In genomic region chr10:20311918-20312735, GRCm38 (mm10) we compare ENCODE assay signal across 8 mouse cellular contexts. TPM values are rescaled to one million over a fixed set of nuclear protein-coding genes. Genes with fewer than 3 reads are reported as not detected.
DNase-seq lines count a peak whose midpoint lies in the region; ATAC-seq and TF ChIP-seq lines count a peak whose summit lies in the region.

Gene Bclaf1, plus strand, starts transcription at chr10:20312469.

- TF ChIP-seq EP300 in liver, embryonic 14.5 days (IDR thresholded peaks at IDR 0.05; ENCODE audit: low read depth) = peak; percentile 48
- TF ChIP-seq EP300 in stomach, postnatal 0 days (optimal IDR thresholded peaks at IDR 0.05) = peak; percentile 96

- H3K36me3 ChIP-seq in forebrain, embryonic 10.5 days (replicated peaks) = peaks cover 28% of the 10 kb centered on the region
- no peaks in the 10 kb centered on the region for H3K36me3 ChIP-seq in heart, embryonic 15.5 days
- peaks cover 3% of the 10 kb centered on the region for H3K36me3 ChIP-seq in liver, embryonic 14.5 days (replicated peaks; ENCODE audit: control insufficient read depth, insufficient read depth, low read depth)
- H3K36me3 ChIP-seq in neural tube, embryonic 11.5 days (ENCODE audit: control insufficient read depth, insufficient read depth, low read length) = no peaks in the 10 kb centered on the region
- no peaks in the 10 kb centered on the region for H3K36me3 ChIP-seq in stomach, postnatal 0 days (ENCODE audit: control insufficient read depth, insufficient read depth, low read length)

- no peaks in the 10 kb centered on the region for H3K27me3 ChIP-seq in forebrain, embryonic 10.5 days (ENCODE audit: poor library complexity, severe bottlenecking)
- H3K27me3 ChIP-seq in heart, embryonic 15.5 days = no peaks in the 10 kb centered on the region
- H3K27me3 ChIP-seq in liver, embryonic 14.5 days (ENCODE audit: control insufficient read depth, insufficient read depth, low read length) = no peaks in the 10 kb centered on the region
- H3K27me3 ChIP-seq in neural tube, embryonic 11.5 days (ENCODE audit: control insufficient read depth, insufficient read depth, low read length) = no peaks in the 10 kb centered on the region
- no peaks in the 10 kb centered on the region for H3K27me3 ChIP-seq in stomach, postnatal 0 days (ENCODE audit: control insufficient read depth, insufficient read depth, low read length)

- under 1% methylated on average over 84 of the region's 84 CpGs for WGBS in forebrain, embryonic 10.5 days
- WGBS in heart, embryonic 15.5 days = under 1% methylated on average over 84 of the region's 84 CpGs
- WGBS in liver, embryonic 14.5 days (ENCODE audit: insufficient replicate concordance) = under 1% methylated on average over 84 of the region's 84 CpGs
- 0% methylated on average over 83 of the region's 84 CpGs for WGBS in neural tube, embryonic 11.5 days
- under 1% methylated on average over 81 of the region's 84 CpGs for WGBS in stomach, postnatal 0 days

- H3K4me3 ChIP-seq in forebrain, embryonic 10.5 days = peak within 1 kb of the TSS; percentile 86
- peak within 1 kb of the TSS; percentile 90 for H3K4me3 ChIP-seq in heart, embryonic 15.5 days
- H3K4me3 ChIP-seq in liver, embryonic 14.5 days (ENCODE audit: insufficient read depth in 1 of 2, low read depth in 2 of 2, low read length in 2 of 2) = peak within 1 kb of the TSS; percentile 84 to 89
- peak within 1 kb of the TSS; percentile 85 for H3K4me3 ChIP-seq in neural tube, embryonic 11.5 days (ENCODE audit: low read depth, low read length)
- peak within 1 kb of the TSS; percentile 96 for H3K4me3 ChIP-seq in stomach, postnatal 0 days (ENCODE audit: low read depth, low read length)

- peak; percentile 99 to 100 for DNase-seq in CD8-positive naive resting alpha-beta T cell, adult 2 months (ENCODE audit: low read depth in 2 of 2, low spot score in 2 of 2)
- peak; percentile 99 for DNase-seq in c-Kit-positive CD71-negative TER-119-negative erythroid progenitor cells, embryonic 14.5 days (ENCODE audit: low read depth)
- DNase-seq in forebrain, embryonic 10.5 days (ENCODE audit: extremely low spot score, low spot score) = peak; percentile 100
- peak; percentile 100 for DNase-seq in kidney, postnatal 25 days
- DNase-seq in liver, embryonic 14.5 days (ENCODE audit: low read depth in 3 of 3, low spot score in 3 of 3) = peak; percentile 98 to 99 (median 99)
- peak; percentile 100 for DNase-seq in neural tube, embryonic 11.5 days (ENCODE audit: low spot score)
- peak; percentile 100 for DNase-seq in stomach, postnatal 0 days (ENCODE audit: low spot score)

- no peak for TF ChIP-seq CTCF in liver, embryonic 14.5 days (IDR thresholded peaks at IDR 0.05; ENCODE audit: low read depth)
- no peak for TF ChIP-seq CTCF in stomach, postnatal 0 days (IDR thresholded peaks at IDR 0.05; ENCODE audit: low read depth)

- H3K27ac ChIP-seq in forebrain, embryonic 10.5 days = peak within 1 kb of the TSS; percentile 99
- H3K27ac ChIP-seq in heart, embryonic 15.5 days = peak within 1 kb of the TSS; percentile 100
- H3K27ac ChIP-seq in liver, embryonic 14.5 days = peak within 1 kb of the TSS; percentile 88
- H3K27ac ChIP-seq in neural tube, embryonic 11.5 days (ENCODE audit: low read depth, low read length) = peak within 1 kb of the TSS; percentile 100
- H3K27ac ChIP-seq in stomach, postnatal 0 days (replicated peaks) = peak within 1 kb of the TSS; percentile 100

- peak; percentile 98 for ATAC-seq in heart, embryonic 15.5 days (replicated peaks; ENCODE audit: insufficient number of reproducible peaks, insufficient read depth, low FRiP score, low read depth)
- ATAC-seq in liver, embryonic 14.5 days (ENCODE audit: insufficient read depth) = peak; percentile 96
- ATAC-seq in neural tube, embryonic 11.5 days (ENCODE audit: insufficient read depth, low FRiP score, low TSS enrichment) = peak; percentile 98
- peak; percentile 99 for ATAC-seq in stomach, postnatal 0 days (ENCODE audit: low FRiP score, low TSS enrichment)

- peak within 1 kb of the TSS; percentile 93 for H3K9ac ChIP-seq in heart, embryonic 15.5 days
- peak within 1 kb of the TSS; percentile 90 for H3K9ac ChIP-seq in liver, embryonic 14.5 days (replicated peaks)
- H3K9ac ChIP-seq in neural tube, embryonic 11.5 days (ENCODE audit: low read length) = peak within 1 kb of the TSS; percentile 93
- peak within 1 kb of the TSS; percentile 98 for H3K9ac ChIP-seq in stomach, postnatal 0 days (ENCODE audit: low read length)

- H3K9me3 ChIP-seq in forebrain, embryonic 10.5 days = no peaks in the 10 kb centered on the region
- no peaks in the 10 kb centered on the region for H3K9me3 ChIP-seq in heart, embryonic 15.5 days (replicated peaks)
- no peaks in the 10 kb centered on the region for H3K9me3 ChIP-seq in liver, embryonic 14.5 days (ENCODE audit: control insufficient read depth, low read length)
- H3K9me3 ChIP-seq in neural tube, embryonic 11.5 days (ENCODE audit: control insufficient read depth, low read length) = no peaks in the 10 kb centered on the region
- H3K9me3 ChIP-seq in stomach, postnatal 0 days (ENCODE audit: control insufficient read depth, low read length) = no peaks in the 10 kb centered on the region

- peaks cover 22% of the 10 kb centered on the region for H3K4me1 ChIP-seq in forebrain, embryonic 10.5 days
- H3K4me1 ChIP-seq in heart, embryonic 15.5 days (replicated peaks) = peaks cover 21% of the 10 kb centered on the region
- peaks cover 3 to 12% of the 10 kb centered on the region in 2 experiments; a peak in 3 of 4 replicates for H3K4me1 ChIP-seq in liver, embryonic 14.5 days (replicated peaks; ENCODE audit: control insufficient read depth in 2 of 2, insufficient read depth in 2 of 2, low read length in 1 of 2)
- peaks cover 12% of the 10 kb centered on the region for H3K4me1 ChIP-seq in neural tube, embryonic 11.5 days (ENCODE audit: control insufficient read depth, insufficient read depth, low read length)
- 0 out of 2 replicates have a peak, but pooled peaks cover 3% of the 10 kb centered on the region for H3K4me1 ChIP-seq in stomach, postnatal 0 days (replicated peaks; ENCODE audit: control insufficient read depth, insufficient read depth)

- H3K4me2 ChIP-seq in heart, embryonic 15.5 days = peak within 1 kb of the TSS; percentile 71
- H3K4me2 ChIP-seq in liver, embryonic 14.5 days (ENCODE audit: low read depth) = peak within 1 kb of the TSS; percentile 96
- H3K4me2 ChIP-seq in neural tube, embryonic 11.5 days (ENCODE audit: low read depth) = peak within 1 kb of the TSS; percentile 58
- peak within 1 kb of the TSS; percentile 61 for H3K4me2 ChIP-seq in stomach, postnatal 0 days (replicated peaks; ENCODE audit: low read depth)

RNA-seq across cellular contexts. Expression of gene Bclaf1, which starts in this region (rescaled TPM):
- 179 and 183 TPM in 2 replicates for polyA plus RNA-seq in forebrain, embryonic 10.5 days (2016; fragmentation: Nextera tagmentation; extraction: Ambion mirVana)
- polyA plus RNA-seq in heart, embryonic 15.5 days (2015; fragmentation: Nextera tagmentation; extraction: Ambion mirVana) = 65.1 and 77.2 TPM in 2 replicates
- 17.5 and 35.3 TPM in 2 replicates for polyA plus RNA-seq in liver, embryonic 14.5 days (2012; rRNA removed)
- 46.1 and 48.0 TPM in 2 replicates for polyA plus RNA-seq in liver, embryonic 14.5 days (2014; fragmentation: Nextera tagmentation; extraction: Ambion mirVana)
- 163 and 174 TPM in 2 replicates for polyA plus RNA-seq in neural tube, embryonic 11.5 days (2014; fragmentation: Nextera tagmentation; extraction: Ambion mirVana)
- 36.7 and 39.4 TPM in 2 replicates for polyA plus RNA-seq in stomach, postnatal 0 days (2015; fragmentation: Nextera tagmentation; extraction: Ambion mirVana)

Comparison
In these comparisons a context has a peak if more than half of its experiments do, and no peak if none do; other contexts are left out.
1. Peak in every context shown above with its lines: DNase-seq, ATAC-seq, H3K4me3 ChIP-seq and H3K27ac ChIP-seq.